Mouse (Mus musculus): ENCODE measurements around the gene Tlr13. TPM values are rescaled to one million over a fixed set of nuclear protein-coding genes. Genes with fewer than 3 reads are reported as not detected.

The Tlr13 gene
- polyA plus RNA-seq, 1 experiment, result not detected

GRCm38 (mm10) chrX:106197308-106197707 lies 54.3 kb downstream of the Tlr13 start:
- Histone ChIP-seq H3K27ac (ENCODE audit: insufficient read depth, low read depth, low read length) (no peak overlapping the region), H3K4me3 (ENCODE audit: insufficient read depth, low read depth, low read length) (no peak overlapping the region), H3K4me1 (ENCODE audit: control insufficient read depth, insufficient read depth, low read length) (no peaks in the 10 kb centered on the region)
- TF ChIP-seq POLR2A (IDR thresholded peaks at IDR 0.05; ENCODE audit: insufficient read depth, low read depth, low read length) (no peak), CTCF (IDR thresholded peaks at IDR 0.05; ENCODE audit: insufficient read depth, low read depth, low read length) (no peak)
- WGBS, result 50% methylated on average over 5 of the region's 5 CpGs

- no peaks in the 10 kb centered on the region for H3K4me1 ChIP-seq (ENCODE audit: control insufficient read depth, insufficient read depth, low read length)
- H3K4me3 ChIP-seq (ENCODE audit: insufficient read depth, low read depth, low read length), result no peak overlapping the region
- 75% methylated on average over 5 of the region's 5 CpGs for WGBS
- TF ChIP-seq CTCF (IDR thresholded peaks at IDR 0.05; ENCODE audit: insufficient read depth, low read depth, low read length), result no peak
- no peak for TF ChIP-seq POLR2A (IDR thresholded peaks at IDR 0.05; ENCODE audit: insufficient read depth, low read depth, low read length)
- H3K27ac ChIP-seq (ENCODE audit: insufficient read depth, low read depth, low read length), result no peak overlapping the region
Measured at GRCm38 (mm10) chrX:106198904-106199303, 55.9 kb downstream of the Tlr13 start.

- H3K4me3 ChIP-seq (ENCODE audit: insufficient read depth, low read depth, low read length), result no peak overlapping the region
- H3K27ac ChIP-seq (ENCODE audit: insufficient read depth, low read depth, low read length), result no peak overlapping the region
- H3K4me1 ChIP-seq (ENCODE audit: control insufficient read depth, insufficient read depth, low read length), result no peaks in the 10 kb centered on the region
- WGBS, result 93% methylated on average over 2 of the region's 2 CpGs
- TF ChIP-seq CTCF (IDR thresholded peaks at IDR 0.05; ENCODE audit: insufficient read depth, low read depth, low read length) (no peak), POLR2A (IDR thresholded peaks at IDR 0.05; ENCODE audit: insufficient read depth, low read depth, low read length) (no peak)
Measured at GRCm38 (mm10) chrX:106209100-106209499, 66.1 kb downstream of the Tlr13 start.

Other genes starting within 250 kb of the Tlr13 start
- gene Atrx, start 213.8 kb upstream of the Tlr13 start, polyA plus RNA-seq (2012; ENCODE audit: insufficient read depth, insufficient read length, low replicate concordance, missing spikeins), result 338 and 824 TPM in 2 replicates
- gene Magt1, start 131.3 kb upstream of the Tlr13 start, polyA plus RNA-seq (2012; ENCODE audit: insufficient read depth, insufficient read length, low replicate concordance, missing spikeins), result not detected in 2 replicates
- not detected in 2 replicates for gene Cox7b, start 127.5 kb upstream of the Tlr13 start, polyA plus RNA-seq (2012; ENCODE audit: insufficient read depth, insufficient read length, low replicate concordance, missing spikeins)
- not detected in 2 replicates for gene Atp7a, start 115.9 kb upstream of the Tlr13 start, polyA plus RNA-seq (2012; ENCODE audit: insufficient read depth, insufficient read length, low replicate concordance, missing spikeins)
- 254 TPM in 1 of 2 replicates, not detected in the other for gene Pgk1, start 43.9 kb downstream of the Tlr13 start, polyA plus RNA-seq (2012; ENCODE audit: insufficient read depth, insufficient read length, low replicate concordance, missing spikeins)
- not detected in 2 replicates for gene Taf9b, start 78.0 kb downstream of the Tlr13 start, polyA plus RNA-seq (2012; ENCODE audit: insufficient read depth, insufficient read length, low replicate concordance, missing spikeins)
- gene Fnd3c2, start 112.2 kb downstream of the Tlr13 start, polyA plus RNA-seq (2012; ENCODE audit: insufficient read depth, insufficient read length, low replicate concordance, missing spikeins), result not detected in 2 replicates